Mouse (Mus musculus) ES-E14 (cell line): Measurements from ENCODE around the gene Mfn1. TPM values are rescaled to one million over a fixed set of nuclear protein-coding genes. Genes with fewer than 3 reads are reported as not detected.

Source experiments
- DNase-seq: peaks from one replicate; pipeline ENCODE4 v3.0.0-alpha.2; 2013; ENCODE audit warnings: low read depth, low spot score
- H3K27ac ChIP-seq: 2 replicates; pipeline ENCODE4 v1.5.1; 2012; ENCODE audit warnings: low read depth, mild to moderate bottlenecking, low read length, moderate library complexity, mixed read lengths; ENCODE audit not compliant: poor library complexity, insufficient read depth, severe bottlenecking
- H3K36me3 ChIP-seq: 2 replicates; pipeline ENCODE4 v1.6.1; 2012; ENCODE audit warnings: mild to moderate bottlenecking, low read length, moderate library complexity, mixed read lengths; ENCODE audit not compliant: control insufficient read depth, poor library complexity, insufficient read depth, severe bottlenecking
- H3K4me1 ChIP-seq, 2 experiments: fragments of 150-350 bp in 1 of 2; sonication (generic) in 1 of 2; 2 replicates each; pipeline ENCODE4 v1.6.1; 2012; ENCODE audit warnings: low read length in 2 of 2, mild to moderate bottlenecking in 1 of 2, mixed read lengths in 1 of 2; ENCODE audit not compliant: control insufficient read depth in 2 of 2, insufficient read depth in 2 of 2, poor library complexity in 1 of 2
- H3K4me3 ChIP-seq, 2 experiments: fragments of 150-350 bp in 1 of 2; sonication (generic) in 1 of 2; 2 replicates each; pipeline ENCODE4 v1.5.1; 2012; ENCODE audit warnings: low read length in 2 of 2, low read depth in 1 of 2, mild to moderate bottlenecking in 1 of 2, mixed read lengths in 1 of 2; ENCODE audit not compliant: insufficient read depth in 1 of 2, poor library complexity in 1 of 2, severe bottlenecking in 1 of 2
- H3K9ac ChIP-seq: 2 replicates; pipeline ENCODE4 v1.6.1; 2012; ENCODE audit warnings: low read depth, mild to moderate bottlenecking, low read length, mixed read lengths; ENCODE audit not compliant: poor library complexity, insufficient read depth, severe bottlenecking
- H3K9me3 ChIP-seq: fragments of 150-350 bp; sonication (generic); 2 replicates; pipeline ENCODE4 v1.6.1; 2012; ENCODE audit warnings: low read depth, mild to moderate bottlenecking, low read length; ENCODE audit not compliant: control insufficient read depth, insufficient read depth
- CHD2 ChIP-seq: IDR thresholded peaks from 2 replicates; pipeline ENCODE4 v1.6.1; 2014; ENCODE audit warnings: mild to moderate bottlenecking, low read depth, low read length, inconsistent platforms
- HCFC1 ChIP-seq: IDR thresholded peaks from 2 replicates; pipeline ENCODE4 v1.6.1; 2012; ENCODE audit warnings: low read length, inconsistent platforms, borderline replicate concordance; ENCODE audit not compliant: insufficient read depth
- MAFK ChIP-seq: IDR thresholded peaks from 2 replicates; pipeline ENCODE4 v1.6.1; 2014; ENCODE audit warnings: mild to moderate bottlenecking, low read depth, low read length, inconsistent platforms; ENCODE audit not compliant: insufficient read depth
- ZC3H11A ChIP-seq: IDR thresholded peaks from 2 replicates; pipeline ENCODE4 v1.6.1; 2012; ENCODE audit warnings: low read depth, mild to moderate bottlenecking, inconsistent platforms, low read length, borderline replicate concordance
- ZNF384 ChIP-seq: IDR thresholded peaks from 2 replicates; pipeline ENCODE4 v1.6.1; 2012; ENCODE audit warnings: low read depth, low read length, inconsistent platforms
- in situ Hi-C, 2 experiments: fragments of 600-800 bp; cut with MboI; formaldehyde crosslinking; loops; one replicate each; pipeline ENCODE4 v1.15.1; 2025; ENCODE audit warnings: low sequenced_read_pairs in 2 of 2, inconsistent platforms in 1 of 2; ENCODE audit not compliant: unreplicated experiment in 2 of 2
- total RNA-seq: library from RNA; depleted of rRNA; stranded (reverse); fragments of 300-350 nt; gene quantifications from 2 replicates; pipeline ENCODE4 v1.2.3, GENCODE M21; 2012

The Mfn1 gene
- total RNA-seq, 1 experiment = 35.1 TPM

DNA sequence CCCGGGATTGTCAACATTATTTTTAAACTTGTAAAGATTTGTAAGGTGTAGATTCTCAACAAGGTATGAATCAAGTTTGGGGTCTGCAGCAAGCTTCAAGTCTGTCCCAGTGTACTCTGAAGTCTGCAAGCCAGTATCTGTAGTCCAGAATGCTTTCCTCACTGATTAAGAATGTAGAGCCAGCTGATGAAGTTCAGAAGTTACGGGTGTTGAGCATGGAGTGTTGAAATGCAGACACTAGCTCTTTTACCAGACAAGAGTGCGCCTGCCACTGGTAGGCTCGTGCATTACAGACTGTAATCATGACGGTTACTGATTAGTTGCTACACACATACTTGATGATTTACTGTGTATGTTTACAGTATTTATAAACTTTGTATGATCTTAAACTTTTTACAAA, 49.5 kb downstream of the Mfn1 start:
- TF ChIP-seq HCFC1 (no peak), CHD2 (no peak), ZNF384 (no peak), MAFK (no peak), ZC3H11A (no peak)
- Histone ChIP-seq H3K36me3 (no peaks in the 10 kb centered on the region; the same call in 1 of the 2 replicates), H3K9ac (no peak overlapping the region), H3K9me3 (no peaks in the 10 kb centered on the region), H3K4me3 (no peak overlapping the region), H3K27ac (no peak overlapping the region), H3K4me1 (peaks cover 4 to 15% of the 10 kb centered on the region in 2 experiments; a peak in 2 of 4 replicates)
- in situ Hi-C loops = no loop called here
- DNase-seq = no peak

DNA sequence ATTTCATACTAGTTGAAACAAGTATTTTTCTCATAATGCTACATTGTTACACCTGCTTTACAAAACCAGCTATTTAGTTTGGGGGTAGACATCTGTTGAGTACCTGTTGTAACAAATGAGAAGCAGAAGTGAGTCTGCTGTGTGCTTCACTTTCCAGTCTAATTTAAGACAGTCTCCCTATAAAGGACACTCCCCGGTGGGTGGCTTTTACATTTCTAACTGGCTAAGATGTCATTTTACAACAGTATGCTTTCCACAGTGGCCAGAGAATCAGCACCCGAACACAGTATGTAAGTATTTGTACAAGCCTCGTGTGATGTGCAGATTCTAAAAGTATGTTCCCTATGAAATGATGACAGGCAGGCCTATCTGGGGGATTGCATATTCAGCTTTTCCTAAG, 51.5 kb downstream of the Mfn1 start:
- no peak overlapping the region for H3K27ac ChIP-seq
- H3K4me3 ChIP-seq = no peak overlapping the region
- H3K9me3 ChIP-seq = no peaks in the 10 kb centered on the region
- no peak for TF ChIP-seq HCFC1
- TF ChIP-seq ZC3H11A = no peak
- no peak for TF ChIP-seq MAFK
- TF ChIP-seq CHD2 = no peak
- no peak for TF ChIP-seq ZNF384
- DNase-seq = no peak
- no peak overlapping the region for H3K9ac ChIP-seq
- H3K4me1 ChIP-seq = peaks cover 4 to 11% of the 10 kb centered on the region in 2 experiments; a peak in 2 of 4 replicates
- in situ Hi-C loops = no loop called here
- no peaks in the 10 kb centered on the region for H3K36me3 ChIP-seq

DNA sequence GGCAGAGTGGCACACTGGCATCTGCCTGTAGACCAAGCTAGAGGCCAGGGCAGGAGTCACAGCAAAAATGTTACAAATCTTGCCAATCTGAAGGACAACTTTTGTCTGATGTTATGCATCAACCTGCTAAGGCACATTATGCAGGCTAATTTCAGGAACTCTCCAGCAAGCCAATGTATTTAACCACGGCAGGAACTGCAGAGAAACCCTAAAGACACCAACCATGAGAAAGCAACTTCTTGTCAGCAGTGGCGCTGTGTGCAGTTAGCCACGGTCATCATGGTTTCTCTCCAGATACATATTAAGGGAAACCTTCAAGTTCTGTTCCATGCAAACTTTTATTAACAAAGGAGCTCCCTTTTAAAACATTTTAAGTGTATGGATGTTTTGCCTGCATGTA, 52.6 kb downstream of the Mfn1 start:
- in situ Hi-C loops = no loop called here
- no peak overlapping the region for H3K27ac ChIP-seq
- H3K9me3 ChIP-seq = no peaks in the 10 kb centered on the region
- no peak overlapping the region for H3K4me3 ChIP-seq
- no peak overlapping the region for H3K9ac ChIP-seq
- peaks cover under 1% of the 10 kb centered on the region; the same call in 1 of the 2 replicates for H3K36me3 ChIP-seq
- no peak for DNase-seq
- peaks cover 2 to 8% of the 10 kb centered on the region in 2 experiments; a peak in 2 of 4 replicates for H3K4me1 ChIP-seq
- TF ChIP-seq CHD2 (no peak), MAFK (no peak), ZNF384 (no peak), HCFC1 (no peak), ZC3H11A (no peak)

DNA sequence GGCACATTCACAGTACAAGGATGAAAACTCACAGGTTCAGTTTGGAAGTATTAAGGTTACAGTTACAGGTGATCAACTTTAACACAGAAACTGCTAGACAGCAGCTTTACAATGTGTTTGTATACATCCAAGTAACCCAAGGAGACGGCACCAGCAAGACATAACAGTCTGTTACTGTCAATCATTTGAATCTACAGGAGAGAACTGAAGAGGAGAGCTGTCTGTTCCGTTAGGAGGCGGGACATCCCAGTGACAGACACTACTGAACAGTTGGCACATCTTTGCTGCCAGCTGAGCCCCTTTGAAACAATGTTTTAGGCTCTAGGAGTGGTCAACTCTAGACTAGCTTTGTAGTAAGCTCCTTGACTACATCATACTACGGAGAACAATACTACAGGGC, 54.2 kb downstream of the Mfn1 start:
- in situ Hi-C loops = no loop called here
- no peak overlapping the region for H3K9ac ChIP-seq
- DNase-seq = no peak
- no peak overlapping the region for H3K27ac ChIP-seq
- peaks cover 3% of the 10 kb centered on the region; the same call in 1 of the 2 replicates for H3K36me3 ChIP-seq
- H3K4me3 ChIP-seq = no peak overlapping the region
- no peaks in the 10 kb centered on the region for H3K9me3 ChIP-seq
- TF ChIP-seq ZNF384 = no peak
- H3K4me1 ChIP-seq = no peaks in the 10 kb centered on the region; a peak in 1 of 4 replicates

DNA sequence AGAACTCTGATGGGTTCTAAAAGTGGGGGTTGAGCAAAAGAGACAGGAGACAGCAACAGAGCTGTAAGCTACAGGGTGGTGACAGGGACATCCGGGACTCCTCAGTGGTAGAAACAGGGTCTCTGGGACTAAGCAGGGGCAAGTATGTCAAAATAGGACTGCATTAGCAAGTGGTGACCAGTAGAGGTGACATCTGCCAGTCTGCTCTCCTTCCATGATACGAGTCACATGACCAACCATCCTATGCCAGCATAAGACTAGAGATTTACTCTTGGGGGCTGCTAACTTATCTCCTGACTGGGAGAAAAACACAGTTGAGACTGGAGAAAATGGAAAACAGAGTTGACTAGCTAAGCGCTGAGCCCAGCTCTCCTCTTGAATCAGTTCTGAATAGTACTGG, 57.0 kb downstream of the Mfn1 start:
- Histone ChIP-seq H3K9ac (no peak overlapping the region), H3K36me3 (peaks cover 5% of the 10 kb centered on the region; the same call in 1 of the 2 replicates), H3K4me3 (no peak overlapping the region), H3K27ac (no peak overlapping the region), H3K4me1 (no peaks in the 10 kb centered on the region), H3K9me3 (no peaks in the 10 kb centered on the region)
- no peak for TF ChIP-seq HCFC1
- no peak for TF ChIP-seq MAFK
- no peak for TF ChIP-seq ZNF384
- TF ChIP-seq CHD2 = no peak
- TF ChIP-seq ZC3H11A = no peak
- DNase-seq = no peak
- in situ Hi-C loops = no loop called here
